Mouse (Mus musculus): Measurements from ENCODE around the gene Fthl17e. TPM values are rescaled to one million over a fixed set of nuclear protein-coding genes. Genes with fewer than 3 reads are reported as not detected.

The Fthl17e gene
- not detected for polyA plus RNA-seq (2014; fragmentation: Illumina TruSeq; extraction: RNeasy Lipid Tissue Mini Kit (QIAGEN cat#74804); ENCODE audit: low replicate concordance)

DNA sequence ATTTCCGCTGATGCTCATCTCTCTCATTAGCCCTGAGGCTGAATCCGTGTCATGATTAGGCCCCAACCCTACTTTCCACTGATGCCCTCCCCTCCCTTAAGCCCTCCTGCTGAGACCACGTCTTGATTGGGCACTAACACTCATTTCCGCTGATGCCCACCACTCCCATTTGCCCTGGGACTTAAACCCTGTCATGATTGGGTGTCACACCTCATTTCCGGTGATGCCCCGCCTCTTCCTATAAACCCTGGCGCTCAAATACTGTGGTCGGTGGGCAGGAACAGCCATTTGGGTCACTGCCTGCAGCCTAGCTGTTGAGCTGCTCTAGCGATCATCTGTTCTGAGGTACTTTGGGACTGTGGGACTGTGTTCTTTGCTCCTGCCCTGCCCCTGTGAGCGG, at the start of gene Fthl17e:
TSS of gene Fthl17e (plus strand) at position 301 of the 400 bp plus-strand sequence.

DNA sequence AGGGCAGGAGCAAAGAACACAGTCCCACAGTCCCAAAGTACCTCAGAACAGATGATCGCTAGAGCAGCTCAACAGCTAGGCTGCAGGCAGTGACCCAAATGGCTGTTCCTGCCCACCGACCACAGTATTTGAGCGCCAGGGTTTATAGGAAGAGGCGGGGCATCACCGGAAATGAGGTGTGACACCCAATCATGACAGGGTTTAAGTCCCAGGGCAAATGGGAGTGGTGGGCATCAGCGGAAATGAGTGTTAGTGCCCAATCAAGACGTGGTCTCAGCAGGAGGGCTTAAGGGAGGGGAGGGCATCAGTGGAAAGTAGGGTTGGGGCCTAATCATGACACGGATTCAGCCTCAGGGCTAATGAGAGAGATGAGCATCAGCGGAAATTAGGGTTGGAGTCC, 46.6 kb upstream of the Fthl17e start, which contains the start of gene Fthl17d:
TSS of gene Fthl17d (minus strand) at position 101 of the 400 bp plus-strand sequence.

DNA sequence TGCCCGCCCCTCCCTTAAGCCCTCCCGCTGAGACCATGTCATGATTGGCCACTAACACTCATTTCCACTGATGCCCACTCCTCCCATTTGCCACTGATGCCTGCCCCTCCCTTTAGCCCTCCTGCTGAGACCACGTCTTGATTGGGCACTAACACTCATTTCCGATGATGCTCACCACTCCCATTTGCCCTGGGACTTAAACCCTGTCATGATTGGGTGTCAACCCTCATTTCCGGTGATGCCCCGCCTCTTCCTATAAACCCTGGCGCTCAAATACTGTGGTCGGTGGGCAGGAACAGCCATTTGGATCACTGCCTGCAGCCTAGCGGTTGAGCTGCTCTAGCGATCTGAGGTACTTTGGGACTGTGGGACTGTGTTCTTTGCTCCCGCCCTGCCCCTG, 29.4 kb downstream of the Fthl17e start, which contains the start of gene Fthl17f:
TSS of gene Fthl17f (plus strand) at position 301 of the 400 bp plus-strand sequence.

Other genes with a start within 250 kb of the Fthl17e start
- not detected for gene Ssxb5, start 229.8 kb upstream of the Fthl17e start, polyA plus RNA-seq (2014; fragmentation: Illumina TruSeq; extraction: RNeasy Lipid Tissue Mini Kit (QIAGEN cat#74804); ENCODE audit: low replicate concordance)
- gene Gm6592, start 189.5 kb upstream of the Fthl17e start, polyA plus RNA-seq (2014; fragmentation: Illumina TruSeq; extraction: RNeasy Lipid Tissue Mini Kit (QIAGEN cat#74804); ENCODE audit: low replicate concordance) = not detected
- gene Gm5751, start 159.2 kb upstream of the Fthl17e start, polyA plus RNA-seq (2014; fragmentation: Illumina TruSeq; extraction: RNeasy Lipid Tissue Mini Kit (QIAGEN cat#74804); ENCODE audit: low replicate concordance) = not detected
- gene B630019K06Rik, start 141.1 kb upstream of the Fthl17e start, polyA plus RNA-seq (2014; fragmentation: Illumina TruSeq; extraction: RNeasy Lipid Tissue Mini Kit (QIAGEN cat#74804); ENCODE audit: low replicate concordance) = 3.1 TPM
- gene Fthl17b, start 70.5 kb upstream of the Fthl17e start, polyA plus RNA-seq (2014; fragmentation: Illumina TruSeq; extraction: RNeasy Lipid Tissue Mini Kit (QIAGEN cat#74804); ENCODE audit: low replicate concordance) = not detected
- gene Fthl17c, start 56.9 kb upstream of the Fthl17e start, polyA plus RNA-seq (2014; fragmentation: Illumina TruSeq; extraction: RNeasy Lipid Tissue Mini Kit (QIAGEN cat#74804); ENCODE audit: low replicate concordance) = not detected
- gene Fthl17d, start 46.7 kb upstream of the Fthl17e start, polyA plus RNA-seq (2014; fragmentation: Illumina TruSeq; extraction: RNeasy Lipid Tissue Mini Kit (QIAGEN cat#74804); ENCODE audit: low replicate concordance) = not detected
- gene Fthl17f, start 29.5 kb downstream of the Fthl17e start, polyA plus RNA-seq (2014; fragmentation: Illumina TruSeq; extraction: RNeasy Lipid Tissue Mini Kit (QIAGEN cat#74804); ENCODE audit: low replicate concordance) = not detected
- gene 4930402K13Rik, start 71.1 kb downstream of the Fthl17e start, polyA plus RNA-seq (2014; fragmentation: Illumina TruSeq; extraction: RNeasy Lipid Tissue Mini Kit (QIAGEN cat#74804); ENCODE audit: low replicate concordance) = not detected
- gene Lancl3, start 166.4 kb downstream of the Fthl17e start, polyA plus RNA-seq (2014; fragmentation: Illumina TruSeq; extraction: RNeasy Lipid Tissue Mini Kit (QIAGEN cat#74804); ENCODE audit: low replicate concordance) = 0.45 TPM
- gene Gm14862, start 223.4 kb downstream of the Fthl17e start, polyA plus RNA-seq (2014; fragmentation: Illumina TruSeq; extraction: RNeasy Lipid Tissue Mini Kit (QIAGEN cat#74804); ENCODE audit: low replicate concordance) = not detected
- 26.5 TPM for gene Xk, start 239.3 kb downstream of the Fthl17e start, polyA plus RNA-seq (2014; fragmentation: Illumina TruSeq; extraction: RNeasy Lipid Tissue Mini Kit (QIAGEN cat#74804); ENCODE audit: low replicate concordance)